Mouse (Mus musculus) MEL (cell line): ENCODE data around the gene Zfp78.

Experiments
- CTCF ChIP-seq, 3 experiments: IDR thresholded peaks in 2 of 3; conservative IDR thresholded peaks in 1 of 3; 2 replicates each; pipeline ENCODE4 v1.5.1; 2011 to 2012; ENCODE audit warnings: low read length in 3 of 3, low read depth in 2 of 3, mild to moderate bottlenecking in 2 of 3, improper control_type of control experiment in 1 of 3, inconsistent platforms in 1 of 3, mixed read lengths in 1 of 3, moderate library complexity in 1 of 3; ENCODE audit not compliant: control insufficient read depth in 1 of 3, insufficient read depth in 1 of 3, poor library complexity in 1 of 3, severe bottlenecking in 1 of 3
- E2F4 ChIP-seq: IDR thresholded peaks from 2 replicates; pipeline ENCODE4 v1.6.1; 2011; ENCODE audit warnings: low read depth, low read length, improper control_type of control experiment, borderline replicate concordance
- EP300 ChIP-seq, 2 experiments: IDR thresholded peaks; 2 replicates each; pipeline ENCODE4 v1.6.1; 2011; ENCODE audit warnings: improper control_type of control experiment in 2 of 2, low read length in 2 of 2, low read depth in 1 of 2, mild to moderate bottlenecking in 1 of 2
- JUND ChIP-seq: IDR thresholded peaks from 2 replicates; pipeline ENCODE4 v1.6.1; 2011; ENCODE audit warnings: low read depth, mild to moderate bottlenecking, improper control_type of control experiment, low read length
- MXI1 ChIP-seq: IDR thresholded peaks from 2 replicates; pipeline ENCODE4 v1.6.1; 2011; ENCODE audit warnings: mild to moderate bottlenecking, low read depth, low read length, improper control_type of control experiment
- POLR2A ChIP-seq, 2 experiments: IDR thresholded peaks; 2 replicates each; pipeline ENCODE4 v1.6.1; 2011 to 2012; ENCODE audit warnings: low read length in 2 of 2, mild to moderate bottlenecking in 2 of 2, control low read depth in 1 of 2, improper control_type of control experiment in 1 of 2, low read depth in 1 of 2, moderate library complexity in 1 of 2; ENCODE audit not compliant: control insufficient read depth in 1 of 2, insufficient read depth in 1 of 2, poor library complexity in 1 of 2
- POLR2AphosphoS5 ChIP-seq: IDR thresholded peaks from 2 replicates; pipeline ENCODE4 v1.6.1; 2012; ENCODE audit warnings: low read depth, borderline replicate concordance, mild to moderate bottlenecking, inconsistent platforms, low read length, moderate library complexity, mixed read lengths
- USF1 ChIP-seq: IDR thresholded peaks from 2 replicates; pipeline ENCODE4 v1.6.1; 2014; ENCODE audit warnings: low read depth, mild to moderate bottlenecking, inconsistent platforms, low read length, improper control_type of control experiment, moderate library complexity
- USF2 ChIP-seq, 2 experiments: IDR thresholded peaks; 2 replicates each; pipeline ENCODE4 v1.6.1; 2011 to 2012; ENCODE audit warnings: improper control_type of control experiment in 2 of 2, low read length in 2 of 2, borderline replicate concordance in 1 of 2, inconsistent platforms in 1 of 2, low read depth in 1 of 2, mild to moderate bottlenecking in 1 of 2; ENCODE audit not compliant: insufficient read depth in 1 of 2

DNA sequence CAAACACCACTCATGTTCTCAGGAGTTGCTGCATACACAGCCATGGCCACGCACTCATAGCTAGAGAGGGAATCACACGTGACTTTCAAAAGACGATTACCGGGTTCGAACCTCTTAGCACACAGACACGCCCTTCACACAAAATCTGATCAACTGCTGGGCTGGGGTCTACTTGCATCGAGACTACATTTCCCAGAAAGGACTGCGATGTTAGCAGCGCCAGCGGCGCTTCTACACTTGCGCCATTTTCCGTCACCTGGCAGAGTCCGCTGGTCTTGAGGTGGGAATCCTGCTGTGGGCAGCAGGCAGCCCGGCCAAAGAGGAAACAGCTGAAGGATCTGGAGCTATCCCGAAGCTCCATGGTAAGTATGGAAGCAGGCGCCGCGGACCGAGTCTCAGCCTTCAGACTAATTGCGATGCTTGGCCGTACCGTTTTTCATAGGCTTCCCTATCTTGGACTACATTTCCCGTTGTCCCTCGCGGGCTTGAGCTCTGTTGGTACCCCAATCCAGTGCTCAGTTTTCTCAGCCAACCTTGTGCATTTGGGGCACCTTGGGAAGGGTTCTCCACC, 19.5 kb upstream of the Zfp78 start, which contains the start of gene Gm3854:
- no peak for TF ChIP-seq POLR2A (IDR thresholded peaks at IDR 0.05; ENCODE audit: control insufficient read depth in 1 of 2, insufficient read depth in 1 of 2, low read depth in 1 of 2, low read length in 2 of 2, poor library complexity in 1 of 2)
- no peak for TF ChIP-seq MXI1
- no peak for TF ChIP-seq USF2 (IDR thresholded peaks at IDR 0.05; ENCODE audit: borderline replicate concordance in 1 of 2, insufficient read depth in 1 of 2, low read depth in 1 of 2, low read length in 2 of 2)
- no peak for TF ChIP-seq E2F4
- TF ChIP-seq CTCF (IDR thresholded peaks at IDR 0.05 in 2 of 3, conservative IDR thresholded peaks at IDR 0.05 in 1 of 3; ENCODE audit: control insufficient read depth in 1 of 3, insufficient read depth in 1 of 3, low read depth in 2 of 3, low read length in 3 of 3, poor library complexity in 1 of 3, severe bottlenecking in 1 of 3) = no peak
- TF ChIP-seq JUND = no peak
- no peak for TF ChIP-seq USF1
- TF ChIP-seq EP300 (IDR thresholded peaks at IDR 0.05; ENCODE audit: low read depth in 1 of 2, low read length in 2 of 2) = no peak
- TF ChIP-seq POLR2AphosphoS5 = no peak
